Mouse (Mus musculus): ENCODE data around the gene Smyd3. TPM values are rescaled to one million over a fixed set of nuclear protein-coding genes. Genes with fewer than 3 reads are reported as not detected.

The Smyd3 gene
- polyA plus RNA-seq, 1 experiment from 2014 or later = 11.3 TPM

DNA sequence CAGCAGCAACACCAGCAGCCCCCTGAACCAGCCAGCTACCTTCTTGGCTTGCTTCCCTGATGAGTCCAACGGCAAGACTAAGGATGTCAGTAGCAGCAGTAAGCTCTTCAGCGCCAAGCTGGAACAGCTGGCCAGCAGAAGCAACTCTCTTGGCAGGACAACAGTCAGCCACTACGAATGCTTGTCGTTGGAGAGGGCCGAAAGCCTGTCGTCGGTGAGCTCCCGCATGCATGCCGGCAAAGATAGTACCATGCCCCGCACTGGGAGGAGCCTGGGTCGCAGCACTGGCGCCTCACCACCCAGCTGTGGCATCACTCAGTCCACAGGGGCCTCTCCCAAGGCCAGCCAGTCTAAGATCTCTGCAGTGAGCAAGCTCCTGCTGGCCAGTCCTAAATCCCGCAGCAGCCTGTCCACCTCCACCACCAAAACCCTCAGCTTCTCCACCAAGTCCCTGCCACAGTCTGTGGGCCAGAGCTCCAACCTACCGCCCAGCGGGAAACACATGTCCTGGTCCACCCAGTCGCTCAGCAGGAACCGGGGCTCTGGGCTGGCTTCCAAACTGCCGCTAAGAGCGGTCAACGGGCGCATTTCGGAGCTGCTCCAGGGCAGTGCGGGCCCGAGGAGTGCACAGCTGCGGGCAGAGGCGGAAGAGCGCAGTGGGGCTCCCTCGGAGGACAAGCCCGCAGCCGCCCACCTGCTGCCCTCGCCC is 600.5 kb downstream of the Smyd3 start:
- H3K4me1 ChIP-seq (ENCODE audit: control insufficient read depth in 2 of 2, insufficient read depth in 2 of 2, low read length in 2 of 2) = peaks cover 9 to 12% of the 10 kb centered on the region in 2 experiments
- no peaks in the 10 kb centered on the region for H3K27me3 ChIP-seq (ENCODE audit: control insufficient read depth, insufficient read depth, low read length)
- no peak overlapping the region for H3K4me3 ChIP-seq (ENCODE audit: control insufficient read depth in 1 of 2, insufficient read depth in 1 of 2, low read depth in 1 of 2, low read length in 2 of 2)
- no peak overlapping the region for H3K27ac ChIP-seq (replicated peaks in 1 of 2; ENCODE audit: control insufficient read depth in 1 of 2, insufficient read depth in 1 of 2, low read depth in 2 of 2, low read length in 2 of 2)
- H3K36me3 ChIP-seq (ENCODE audit: control insufficient read depth, insufficient read depth, low read length) = peaks cover 70% of the 10 kb centered on the region
- H3K9ac ChIP-seq (ENCODE audit: low read length) = no peak overlapping the region
- ATAC-seq (ENCODE audit: insufficient number of reproducible peaks, insufficient read depth, low FRiP score, low read depth) = no peak
- H3K9me3 ChIP-seq (ENCODE audit: control insufficient read depth, low read length) = no peaks in the 10 kb centered on the region
- WGBS = 54% methylated on average over 31 of the region's 31 CpGs
- no peak overlapping the region for H3K4me2 ChIP-seq (ENCODE audit: low read length)

DNA sequence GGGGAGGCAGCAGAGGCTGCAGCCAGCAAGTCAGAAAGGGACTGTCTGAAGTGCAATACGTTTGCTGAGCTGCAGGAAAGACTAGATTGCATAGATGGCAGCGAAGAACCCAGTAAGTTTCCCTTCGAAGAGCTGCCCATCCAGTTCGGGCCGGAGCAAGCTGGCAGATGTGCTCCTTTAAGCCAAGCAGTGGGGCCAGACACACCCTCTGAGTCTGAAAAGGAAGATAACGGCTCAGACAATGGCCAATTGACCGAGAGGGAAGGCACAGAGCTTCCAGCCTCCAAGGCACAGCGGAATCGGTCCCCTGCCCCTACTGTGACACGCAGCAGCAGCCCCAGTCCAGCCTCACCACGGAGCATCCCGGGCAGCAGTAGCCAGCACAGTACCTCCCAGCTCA is 602.8 kb downstream of the Smyd3 start:
- no peak overlapping the region for H3K9ac ChIP-seq (ENCODE audit: low read length)
- H3K36me3 ChIP-seq (ENCODE audit: control insufficient read depth, insufficient read depth, low read length) = peaks cover 59% of the 10 kb centered on the region
- no peaks in the 10 kb centered on the region for H3K27me3 ChIP-seq (ENCODE audit: control insufficient read depth, insufficient read depth, low read length)
- H3K4me1 ChIP-seq (ENCODE audit: control insufficient read depth in 2 of 2, insufficient read depth in 2 of 2, low read length in 2 of 2) = peaks cover 10 to 12% of the 10 kb centered on the region in 2 experiments
- no peak overlapping the region for H3K4me2 ChIP-seq (ENCODE audit: low read length)
- WGBS = 68% methylated on average over 12 of the region's 12 CpGs
- no peak overlapping the region for H3K27ac ChIP-seq (replicated peaks in 1 of 2; ENCODE audit: control insufficient read depth in 1 of 2, insufficient read depth in 1 of 2, low read depth in 2 of 2, low read length in 2 of 2)
- H3K4me3 ChIP-seq (ENCODE audit: control insufficient read depth in 1 of 2, insufficient read depth in 1 of 2, low read depth in 1 of 2, low read length in 2 of 2) = no peak overlapping the region
- H3K9me3 ChIP-seq (ENCODE audit: control insufficient read depth, low read length) = no peaks in the 10 kb centered on the region
- ATAC-seq (ENCODE audit: insufficient number of reproducible peaks, insufficient read depth, low FRiP score, low read depth) = no peak

DNA sequence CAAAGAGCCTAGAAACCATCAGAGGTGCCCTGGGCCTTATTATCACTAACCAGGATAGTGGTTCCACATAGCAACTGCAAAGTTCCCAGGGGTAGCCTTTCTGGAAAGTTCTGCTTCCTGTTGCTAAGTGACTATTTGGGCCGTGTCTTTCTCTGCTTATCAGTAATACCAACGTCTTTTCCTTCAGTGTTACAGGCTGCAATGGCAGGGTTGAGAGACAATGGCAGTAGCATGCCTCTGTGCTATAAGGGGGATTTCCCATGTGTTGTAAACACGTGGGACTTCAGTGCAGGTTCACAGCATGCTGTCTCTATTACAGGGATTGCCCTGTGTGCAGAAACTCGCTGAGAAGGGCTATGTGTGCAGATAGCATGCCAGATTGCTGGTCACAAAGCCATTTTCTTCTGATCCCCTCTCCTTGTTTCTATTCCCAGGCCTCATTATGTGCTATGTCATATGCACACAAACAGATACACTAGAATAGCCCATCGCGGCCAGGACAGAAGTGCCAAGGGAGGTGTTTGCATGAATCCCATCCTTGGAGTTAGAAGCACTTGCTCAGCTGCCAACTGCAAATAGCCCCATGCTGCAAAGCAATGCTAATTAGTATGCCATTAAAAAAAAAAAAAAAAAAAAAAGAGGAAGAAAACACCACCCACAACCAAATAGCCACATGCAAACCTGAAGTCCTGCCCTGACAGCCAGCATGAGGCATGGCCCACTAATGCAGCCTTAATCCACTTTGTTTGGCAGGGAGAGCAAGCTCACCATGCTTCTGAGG is 604.7 kb downstream of the Smyd3 start:
- no peaks in the 10 kb centered on the region for H3K27me3 ChIP-seq (ENCODE audit: control insufficient read depth, insufficient read depth, low read length)
- no peak overlapping the region for H3K9ac ChIP-seq (ENCODE audit: low read length)
- no peak overlapping the region for H3K4me3 ChIP-seq (ENCODE audit: control insufficient read depth in 1 of 2, insufficient read depth in 1 of 2, low read depth in 1 of 2, low read length in 2 of 2)
- H3K4me2 ChIP-seq (ENCODE audit: low read length) = no peak overlapping the region
- peaks cover 40% of the 10 kb centered on the region for H3K36me3 ChIP-seq (ENCODE audit: control insufficient read depth, insufficient read depth, low read length)
- H3K4me1 ChIP-seq (ENCODE audit: control insufficient read depth in 2 of 2, insufficient read depth in 2 of 2, low read length in 2 of 2) = peaks cover 10 to 12% of the 10 kb centered on the region in 2 experiments
- ATAC-seq (ENCODE audit: insufficient number of reproducible peaks, insufficient read depth, low FRiP score, low read depth) = no peak
- no peak overlapping the region; a peak in 1 of 4 replicates for H3K27ac ChIP-seq (replicated peaks in 1 of 2; ENCODE audit: control insufficient read depth in 1 of 2, insufficient read depth in 1 of 2, low read depth in 2 of 2, low read length in 2 of 2)
- no peaks in the 10 kb centered on the region for H3K9me3 ChIP-seq (ENCODE audit: control insufficient read depth, low read length)
- WGBS = 42% methylated on average over 6 of the region's 6 CpGs

GRCm38 (mm10) chr1:178910951-178911350 is 606.9 kb downstream of the Smyd3 start:
- Histone ChIP-seq H3K4me2 (ENCODE audit: low read length) (no peak overlapping the region), H3K4me3 (ENCODE audit: control insufficient read depth in 1 of 2, insufficient read depth in 1 of 2, low read depth in 1 of 2, low read length in 2 of 2) (no peak overlapping the region), H3K27ac (replicated peaks in 1 of 2; ENCODE audit: control insufficient read depth in 1 of 2, insufficient read depth in 1 of 2, low read depth in 2 of 2, low read length in 2 of 2) (no peak overlapping the region), H3K4me1 (ENCODE audit: control insufficient read depth in 2 of 2, insufficient read depth in 2 of 2, low read length in 2 of 2) (peaks cover 4 to 10% of the 10 kb centered on the region in 2 experiments), H3K27me3 (ENCODE audit: control insufficient read depth, insufficient read depth, low read length) (no peaks in the 10 kb centered on the region), H3K9me3 (ENCODE audit: control insufficient read depth, low read length) (no peaks in the 10 kb centered on the region), H3K9ac (ENCODE audit: low read length) (no peak overlapping the region), H3K36me3 (ENCODE audit: control insufficient read depth, insufficient read depth, low read length) (peaks cover 26% of the 10 kb centered on the region)
- ATAC-seq (ENCODE audit: insufficient number of reproducible peaks, insufficient read depth, low FRiP score, low read depth) = no peak
- WGBS = 67% methylated on average over 14 of the region's 14 CpGs

Other genes with a start within 250 kb of the Smyd3 start
- 26.6 and 29.0 TPM in 2 replicates for gene Tfb2m, start 28.2 kb upstream of the Smyd3 start, polyA plus RNA-seq (2014; fragmentation: Nextera tagmentation; extraction: Ambion mirVana)
- 17.6 and 18.1 TPM in 2 replicates for gene Cnst, start 28.3 kb upstream of the Smyd3 start, polyA plus RNA-seq (2014; fragmentation: Nextera tagmentation; extraction: Ambion mirVana)
- gene Sccpdh, start 150.2 kb upstream of the Smyd3 start, polyA plus RNA-seq (2014; fragmentation: Nextera tagmentation; extraction: Ambion mirVana) = 100 and 103 TPM in 2 replicates
- gene Kif28, start 227.2 kb upstream of the Smyd3 start, polyA plus RNA-seq (2014; fragmentation: Nextera tagmentation; extraction: Ambion mirVana) = 0.11 TPM in 1 of 2 replicates, not detected in the other

Data from heart, embryonic 14.5 days (tissue).